Mouse (Mus musculus): Measurements from ENCODE around the gene Enox2. TPM values are rescaled to one million over a fixed set of nuclear protein-coding genes. Genes with fewer than 3 reads are reported as not detected.

Gene Enox2
- 5.5 and 6.2 TPM in 2 replicates for polyA plus RNA-seq (2021; fragmentation: Nextera tagmentation)
- long read RNA-seq, experiment 1, transcript Enox2-205 (16 exons, 3,226 nt): major isoform, 6 of 28 reads
- long read RNA-seq, experiment 1, partial matches to known transcripts: 6 of 28 reads
- long read RNA-seq, experiment 1, other reads (novel, unspliced or antisense): 13 of 28 reads
- long read RNA-seq, experiment 2, partial matches to known transcripts: 2 of 4 reads
- long read RNA-seq, experiment 2, other reads (novel, unspliced or antisense): 2 of 4 reads

GRCm38 (mm10) chrX:49287700-49288563, at the start of gene Enox2:
TSS of gene Enox2 (minus strand) at chrX:49288259.

Other genes starting within 250 kb of the Enox2 start
- gene Arhgap36, start 175.7 kb upstream of the Enox2 start, polyA plus RNA-seq (2021; fragmentation: Nextera tagmentation): 0.20 and 1.3 TPM in 2 replicates

Measured in left cerebral cortex, adult 6 months (tissue).